Mouse (Mus musculus) thymus, adult 2 months (tissue): ENCODE results near the gene Atp11b.

Experiments used
- CTCF ChIP-seq: fragments of 200-500 bp; IDR thresholded peaks from 2 replicates; pipeline ENCODE4 v1.5.1; 2012; ENCODE audit warnings: mild to moderate bottlenecking, control low read depth, low read length, moderate library complexity, borderline replicate concordance; ENCODE audit not compliant: control insufficient read depth, poor library complexity, insufficient read depth; ENCODE audit errors: extremely low read depth
- POLR2A ChIP-seq: fragments of 200-500 bp; IDR thresholded peaks from 2 replicates; pipeline ENCODE4 v1.6.1; 2012; ENCODE audit warnings: mild to moderate bottlenecking, low read length, control low read depth, moderate library complexity; ENCODE audit not compliant: control insufficient read depth, poor library complexity, insufficient read depth; ENCODE audit errors: extremely low read depth

- TF ChIP-seq CTCF, result no peak
- no peak for TF ChIP-seq POLR2A
These were observed 34.2 kb upstream of the Atp11b start for GRCm38 (mm10) chr3:35719531-35720205.
